Mouse (Mus musculus): ENCODE results near the gene Dtd1. TPM values are rescaled to one million over a fixed set of nuclear protein-coding genes. Genes with fewer than 3 reads are reported as not detected.

Dtd1 gene
- polyA plus RNA-seq, 1 experiment from 2014 or later, result 31.4 TPM

GRCm38 (mm10) chr2:144743316-144743715 lies 143.6 kb downstream of the Dtd1 start:
- Histone ChIP-seq H3K4me2 (replicated peaks; ENCODE audit: low read depth, low read length) (no peak overlapping the region), H3K27me3 (replicated peaks; ENCODE audit: insufficient read depth, low read length) (no peaks in the 10 kb centered on the region), H3K27ac (ENCODE audit: low read length) (no peak overlapping the region), H3K36me3 (ENCODE audit: insufficient read depth, low read length) (no peaks in the 10 kb centered on the region), H3K4me3 (ENCODE audit: low read depth, low read length) (no peak overlapping the region), H3K4me1 (ENCODE audit: insufficient read depth, low read depth, low read length) (no peaks in the 10 kb centered on the region), H3K9me3 (ENCODE audit: low read length) (no peaks in the 10 kb centered on the region), H3K9ac (replicated peaks; ENCODE audit: low read depth) (no peak overlapping the region)
- 73% methylated on average over 5 of the region's 5 CpGs for WGBS
- DNase-seq (ENCODE audit: low spot score) (no peak), ATAC-seq (no peak)
- TF ChIP-seq CTCF (IDR thresholded peaks at IDR 0.05), result no peak
- no peak for TF ChIP-seq EP300 (IDR thresholded peaks at IDR 0.05)

GRCm38 (mm10) chr2:144745266-144745665 lies 145.6 kb downstream of the Dtd1 start:
- WGBS, result 83% methylated on average over 2 of the region's 2 CpGs
- Histone ChIP-seq H3K27ac (ENCODE audit: low read length) (no peak overlapping the region), H3K4me1 (ENCODE audit: insufficient read depth, low read depth, low read length) (no peaks in the 10 kb centered on the region), H3K4me3 (ENCODE audit: low read depth, low read length) (no peak overlapping the region), H3K27me3 (replicated peaks; ENCODE audit: insufficient read depth, low read length) (no peaks in the 10 kb centered on the region), H3K9me3 (ENCODE audit: low read length) (no peaks in the 10 kb centered on the region), H3K9ac (replicated peaks; ENCODE audit: low read depth) (no peak overlapping the region), H3K36me3 (ENCODE audit: insufficient read depth, low read length) (no peaks in the 10 kb centered on the region), H3K4me2 (replicated peaks; ENCODE audit: low read depth, low read length) (no peak overlapping the region)
- no peak for DNase-seq (ENCODE audit: low spot score)
- TF ChIP-seq EP300 (IDR thresholded peaks at IDR 0.05), result no peak
- TF ChIP-seq CTCF (IDR thresholded peaks at IDR 0.05), result no peak
- no peak for ATAC-seq

GRCm38 (mm10) chr2:144746046-144746783 lies 146.5 kb downstream of the Dtd1 start:
- no peak overlapping the region for H3K27ac ChIP-seq (ENCODE audit: low read length)
- DNase-seq (ENCODE audit: low spot score) (no peak), ATAC-seq (no peak)
- H3K36me3 ChIP-seq (ENCODE audit: insufficient read depth, low read length), result no peaks in the 10 kb centered on the region
- 69% methylated on average over 4 of the region's 4 CpGs for WGBS
- H3K27me3 ChIP-seq (replicated peaks; ENCODE audit: insufficient read depth, low read length), result no peaks in the 10 kb centered on the region
- no peaks in the 10 kb centered on the region for H3K4me1 ChIP-seq (ENCODE audit: insufficient read depth, low read depth, low read length)
- no peak for TF ChIP-seq CTCF (IDR thresholded peaks at IDR 0.05)
- no peak for TF ChIP-seq EP300 (IDR thresholded peaks at IDR 0.05)
- no peak overlapping the region for H3K9ac ChIP-seq (replicated peaks; ENCODE audit: low read depth)
- no peak overlapping the region for H3K4me3 ChIP-seq (ENCODE audit: low read depth, low read length)
- no peak overlapping the region for H3K4me2 ChIP-seq (replicated peaks; ENCODE audit: low read depth, low read length)
- no peaks in the 10 kb centered on the region for H3K9me3 ChIP-seq (ENCODE audit: low read length)

GRCm38 (mm10) chr2:144753604-144754003 lies 153.9 kb downstream of the Dtd1 start:
- Histone ChIP-seq H3K4me1 (ENCODE audit: insufficient read depth, low read depth, low read length) (no peaks in the 10 kb centered on the region), H3K9me3 (ENCODE audit: low read length) (no peaks in the 10 kb centered on the region), H3K4me3 (ENCODE audit: low read depth, low read length) (no peak overlapping the region), H3K9ac (replicated peaks; ENCODE audit: low read depth) (no peak overlapping the region), H3K27me3 (replicated peaks; ENCODE audit: insufficient read depth, low read length) (no peaks in the 10 kb centered on the region), H3K36me3 (ENCODE audit: insufficient read depth, low read length) (no peaks in the 10 kb centered on the region), H3K27ac (ENCODE audit: low read length) (no peak overlapping the region), H3K4me2 (replicated peaks; ENCODE audit: low read depth, low read length) (no peak overlapping the region)
- TF ChIP-seq CTCF (IDR thresholded peaks at IDR 0.05) (no peak), EP300 (IDR thresholded peaks at IDR 0.05) (no peak)
- no peak for ATAC-seq
- peak; percentile 33 for DNase-seq (ENCODE audit: low spot score)
- 36% methylated on average over 6 of the region's 6 CpGs for WGBS

- 92% methylated on average over 2 of the region's 2 CpGs for WGBS
These were observed 155.3 kb downstream of the Dtd1 start for GRCm38 (mm10) chr2:144755016-144755415.

GRCm38 (mm10) chr2:144760666-144761065 lies 161.0 kb downstream of the Dtd1 start:
- no peak for ATAC-seq
- Histone ChIP-seq H3K27me3 (replicated peaks; ENCODE audit: insufficient read depth, low read length) (no peaks in the 10 kb centered on the region), H3K36me3 (ENCODE audit: insufficient read depth, low read length) (no peaks in the 10 kb centered on the region), H3K9ac (replicated peaks; ENCODE audit: low read depth) (no peak overlapping the region), H3K9me3 (ENCODE audit: low read length) (no peaks in the 10 kb centered on the region), H3K27ac (ENCODE audit: low read length) (no peak overlapping the region), H3K4me1 (ENCODE audit: insufficient read depth, low read depth, low read length) (no peaks in the 10 kb centered on the region), H3K4me2 (replicated peaks; ENCODE audit: low read depth, low read length) (no peak overlapping the region), H3K4me3 (ENCODE audit: low read depth, low read length) (no peak overlapping the region)
- no peak for DNase-seq (ENCODE audit: low spot score)
- no peak for TF ChIP-seq CTCF (IDR thresholded peaks at IDR 0.05)
- no peak for TF ChIP-seq EP300 (IDR thresholded peaks at IDR 0.05)
- 80% methylated on average over 6 of the region's 6 CpGs for WGBS

More at GRCm38 (mm10) chr2:144755016-144755415, 155.3 kb downstream of the Dtd1 start:
- no peaks in the 10 kb centered on the region for H3K9me3 ChIP-seq (ENCODE audit: low read length)
- H3K4me3 ChIP-seq (ENCODE audit: low read depth, low read length), result no peak overlapping the region
- no peak overlapping the region for H3K9ac ChIP-seq (replicated peaks; ENCODE audit: low read depth)
- H3K4me1 ChIP-seq (ENCODE audit: insufficient read depth, low read depth, low read length), result no peaks in the 10 kb centered on the region
- no peak for ATAC-seq
- TF ChIP-seq EP300 (IDR thresholded peaks at IDR 0.05), result no peak
- no peak for TF ChIP-seq CTCF (IDR thresholded peaks at IDR 0.05)
- no peak overlapping the region for H3K27ac ChIP-seq (ENCODE audit: low read length)
- H3K4me2 ChIP-seq (replicated peaks; ENCODE audit: low read depth, low read length), result no peak overlapping the region
- H3K36me3 ChIP-seq (ENCODE audit: insufficient read depth, low read length), result no peaks in the 10 kb centered on the region
- no peaks in the 10 kb centered on the region for H3K27me3 ChIP-seq (replicated peaks; ENCODE audit: insufficient read depth, low read length)
- no peak for DNase-seq (ENCODE audit: low spot score)

Data from lung, postnatal 0 days (tissue).